Mouse (Mus musculus) forebrain, embryonic 12.5 days (tissue): ENCODE data around the gene Irak3. TPM values are rescaled to one million over a fixed set of nuclear protein-coding genes. Genes with fewer than 3 reads are reported as not detected.

Experiments
- ATAC-seq: fragments of 200-750 bp; cut with Nextera tagmentation; 2 replicates; pipeline ENCODE4 v1.8.0; 2017; ENCODE audit warnings: moderate TSS enrichment; ENCODE audit not compliant: low FRiP score
- H3K27ac ChIP-seq: fragments of 300-500 bp; sonication (generic); 2 replicates; pipeline ENCODE4 v1.5.1; 2016; ENCODE audit warnings: mild to moderate bottlenecking
- H3K27me3 ChIP-seq: fragments of 300-500 bp; sonication (generic); 2 replicates; pipeline ENCODE4 v1.6.1; 2016; ENCODE audit warnings: mild to moderate bottlenecking
- H3K36me3 ChIP-seq: fragments of 300-500 bp; sonication (generic); replicated peaks from 2 replicates; pipeline ENCODE4 v1.6.1; 2016; ENCODE audit warnings: mild to moderate bottlenecking
- H3K4me1 ChIP-seq: fragments of 300-500 bp; sonication (generic); 2 replicates; pipeline ENCODE4 v1.6.1; 2016
- H3K4me2 ChIP-seq: fragments of 300-500 bp; sonication (generic); 2 replicates; pipeline ENCODE4 v1.6.1; 2016; ENCODE audit warnings: mild to moderate bottlenecking, moderate library complexity
- H3K4me3 ChIP-seq: fragments of 300-500 bp; sonication (generic); replicated peaks from 2 replicates; pipeline ENCODE4 v1.5.1; 2016; ENCODE audit warnings: mild to moderate bottlenecking
- H3K9ac ChIP-seq: fragments of 300-500 bp; sonication (generic); 2 replicates; pipeline ENCODE4 v1.6.1; 2016; ENCODE audit warnings: mild to moderate bottlenecking
- H3K9me3 ChIP-seq: fragments of 300-500 bp; sonication (generic); 2 replicates; pipeline ENCODE4 v1.6.1; 2016
- WGBS: fragments of 180-500 bp; shearing (Covaris S2); methylation state at CpG from one replicate; pipeline ENCODE4 v1.1.7; 2016; 5-methylcytosine and 5-hydroxymethylcytosine counted together
- polyA plus RNA-seq: library from polyadenylated mRNA; unstranded; fragments of >200 nt; fragmentation: Nextera tagmentation; extraction: Ambion mirVana; gene quantifications from 2 replicates; pipeline ENCODE4 v1.2.1, GENCODE M21; 2016

Irak3 gene
- polyA plus RNA-seq, 1 experiment from 2014 or later: 0.51 TPM

DNA sequence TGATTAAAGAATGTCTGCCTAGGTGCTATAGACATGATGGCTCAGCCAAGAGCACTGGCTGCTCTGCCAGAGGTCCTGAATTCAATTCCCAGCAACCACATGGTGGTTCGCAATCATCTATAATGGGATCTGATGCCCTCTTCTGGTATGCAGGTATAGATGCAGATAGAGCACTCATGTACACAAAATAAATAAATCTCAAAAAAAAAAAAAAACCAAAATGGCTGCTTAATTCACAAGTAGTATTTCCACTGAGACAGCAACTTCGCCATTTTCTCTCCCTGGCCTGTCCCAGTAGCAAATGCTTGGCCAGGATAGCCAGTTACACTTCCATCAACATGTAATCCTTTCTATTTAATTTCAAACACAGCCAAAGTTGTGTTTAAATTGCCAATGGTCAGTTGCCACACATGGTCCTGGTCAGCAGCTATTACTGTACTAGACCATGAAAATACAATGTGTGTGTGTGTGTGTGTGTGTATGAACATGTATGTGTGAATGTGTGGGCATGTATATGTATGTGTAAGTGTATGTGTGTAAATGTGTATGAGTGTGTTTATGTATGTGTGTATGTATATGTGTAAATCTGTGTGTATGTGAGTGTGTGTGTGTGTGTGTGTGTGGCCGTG lies 90.1 kb downstream of the Irak3 start:
- Histone ChIP-seq H3K27ac (no peak overlapping the region), H3K9me3 (no peaks in the 10 kb centered on the region), H3K4me1 (peaks cover 5% of the 10 kb centered on the region; the same call in 1 of the 2 replicates), H3K4me3 (peak overlapping the region; percentile 61), H3K4me2 (peak overlapping the region; percentile 75), H3K36me3 (no peaks in the 10 kb centered on the region), H3K9ac (peak overlapping the region; percentile 64), H3K27me3 (peaks cover 5% of the 10 kb centered on the region; the same call in 1 of the 2 replicates)
- WGBS: 80% methylated on average over 3 of the region's 3 CpGs
- no peak for ATAC-seq

DNA sequence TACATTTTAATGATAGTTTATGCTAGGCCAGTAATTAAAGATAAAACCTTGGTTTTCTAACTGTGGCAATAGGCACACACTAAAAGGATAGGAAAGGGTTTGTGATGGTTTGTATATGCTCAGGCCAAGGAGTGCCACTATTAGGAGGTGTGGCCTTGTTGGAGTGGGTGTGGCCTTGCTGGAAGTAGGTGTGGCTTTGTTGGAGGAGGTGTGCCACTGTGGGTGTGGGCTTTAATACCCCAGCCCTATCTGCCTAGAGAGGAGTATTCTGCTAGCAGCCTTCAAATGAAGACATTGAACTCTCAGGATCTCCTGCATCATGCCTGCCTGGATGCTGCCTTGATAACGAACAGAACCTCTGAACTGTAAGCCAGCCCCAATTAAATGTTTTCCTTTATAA lies 101.1 kb downstream of the Irak3 start:
- H3K4me1 ChIP-seq: no peaks in the 10 kb centered on the region
- no peak overlapping the region for H3K4me3 ChIP-seq
- H3K27me3 ChIP-seq: no peaks in the 10 kb centered on the region
- H3K27ac ChIP-seq: no peak overlapping the region
- H3K9me3 ChIP-seq: no peaks in the 10 kb centered on the region
- H3K9ac ChIP-seq: no peak overlapping the region
- no peak for ATAC-seq
- H3K4me2 ChIP-seq: no peak overlapping the region
- WGBS: 89% methylated on average over 1 of the region's 1 CpGs
- peaks cover 41% of the 10 kb centered on the region; the same call in 1 of the 2 replicates for H3K36me3 ChIP-seq

DNA sequence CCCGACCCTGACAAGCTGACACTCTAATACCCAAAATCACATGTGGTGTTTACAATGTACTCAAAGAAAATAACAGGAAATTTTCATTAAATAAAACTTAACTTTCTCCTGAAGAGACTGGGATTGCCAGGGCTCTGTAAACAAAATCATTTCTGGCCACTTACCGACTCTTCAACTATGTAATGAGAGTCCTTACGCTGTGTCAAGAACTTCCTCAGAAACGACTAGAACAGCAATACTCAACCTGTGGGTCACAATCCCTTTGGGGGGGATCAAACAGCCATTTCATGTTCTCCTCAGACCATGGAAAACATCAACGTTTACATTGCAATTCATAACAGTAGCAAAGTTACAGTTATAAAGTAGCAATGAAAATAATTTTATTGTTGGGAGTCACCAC lies 104.4 kb downstream of the Irak3 start:
- WGBS: 89% methylated on average over 5 of the region's 5 CpGs
- H3K4me1 ChIP-seq: no peaks in the 10 kb centered on the region
- no peak overlapping the region for H3K4me2 ChIP-seq
- no peak overlapping the region for H3K9ac ChIP-seq
- no peaks in the 10 kb centered on the region for H3K9me3 ChIP-seq
- no peak overlapping the region for H3K4me3 ChIP-seq
- no peak overlapping the region for H3K27ac ChIP-seq
- ATAC-seq: no peak
- peaks cover 42% of the 10 kb centered on the region for H3K36me3 ChIP-seq
- H3K27me3 ChIP-seq: no peaks in the 10 kb centered on the region

DNA sequence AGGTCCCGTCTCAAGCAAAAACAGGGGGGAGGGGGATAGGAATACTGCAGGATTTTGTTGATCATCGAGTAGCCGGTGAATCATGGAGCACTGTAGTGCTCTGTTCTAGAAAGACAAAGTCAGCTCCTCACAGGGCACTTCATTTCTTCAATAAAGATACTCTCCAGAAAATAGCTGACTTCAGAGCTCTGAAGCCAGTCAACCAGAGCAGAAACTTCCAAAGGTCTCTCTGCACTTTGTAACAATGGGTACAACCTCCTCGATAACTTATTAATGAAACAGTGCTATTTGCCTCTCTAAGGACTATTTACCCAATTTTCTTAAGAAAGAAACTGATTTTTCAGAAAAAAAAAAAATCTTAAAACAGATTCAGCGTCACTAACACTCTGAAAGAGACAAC lies 106.2 kb downstream of the Irak3 start:
- Histone ChIP-seq H3K4me1 (no peaks in the 10 kb centered on the region), H3K9ac (no peak overlapping the region), H3K4me2 (no peak overlapping the region), H3K27me3 (no peaks in the 10 kb centered on the region), H3K36me3 (peaks cover 48% of the 10 kb centered on the region), H3K4me3 (no peak overlapping the region), H3K27ac (no peak overlapping the region), H3K9me3 (no peaks in the 10 kb centered on the region)
- no peak for ATAC-seq
- 97% methylated on average over 5 of the region's 5 CpGs for WGBS

DNA sequence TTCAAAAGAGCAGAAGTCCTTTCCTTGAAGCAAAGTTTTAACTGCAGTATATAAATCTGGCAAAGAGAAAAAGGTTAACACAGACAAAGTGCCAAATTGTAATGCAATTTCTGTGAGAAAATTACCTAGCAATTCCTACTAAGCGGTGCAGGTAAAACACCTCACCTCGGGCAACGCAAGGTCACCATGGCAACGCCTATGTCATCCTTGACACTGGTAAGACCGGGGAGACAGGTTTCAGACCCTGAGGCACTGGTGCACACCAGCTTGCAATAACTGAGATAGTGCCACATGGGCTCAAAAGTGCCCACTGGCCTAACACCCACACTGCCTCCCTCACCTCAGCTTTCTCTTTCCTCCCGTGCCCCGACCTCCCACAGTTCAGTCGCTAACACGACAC lies 106.8 kb downstream of the Irak3 start:
- H3K4me2 ChIP-seq: no peak overlapping the region
- WGBS: 95% methylated on average over 9 of the region's 9 CpGs
- no peak overlapping the region for H3K4me3 ChIP-seq
- ATAC-seq: no peak
- H3K27me3 ChIP-seq: no peaks in the 10 kb centered on the region
- no peaks in the 10 kb centered on the region for H3K4me1 ChIP-seq
- no peaks in the 10 kb centered on the region for H3K9me3 ChIP-seq
- H3K9ac ChIP-seq: no peak overlapping the region
- H3K27ac ChIP-seq: no peak overlapping the region
- peaks cover 48% of the 10 kb centered on the region for H3K36me3 ChIP-seq

DNA sequence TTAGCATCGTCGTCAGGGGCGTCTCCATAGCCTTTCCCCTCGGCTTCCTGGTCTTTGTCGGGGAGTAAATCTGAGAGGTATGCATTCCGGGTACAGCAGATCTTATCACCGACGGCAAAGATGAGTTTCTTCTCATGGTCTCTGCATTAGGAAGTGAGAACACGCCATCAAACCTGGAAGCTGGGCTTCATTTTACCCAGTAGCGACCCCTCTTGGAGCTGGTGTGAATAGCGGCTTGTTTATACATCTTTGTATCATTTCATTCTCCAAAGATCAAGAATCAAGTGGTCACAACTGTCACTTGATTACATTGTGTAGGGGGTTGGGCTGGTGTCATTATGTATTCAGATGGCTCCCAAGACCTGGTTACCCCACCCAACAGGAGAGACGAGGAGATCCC lies 109.4 kb downstream of the Irak3 start:
- peaks cover 58% of the 10 kb centered on the region for H3K36me3 ChIP-seq

More for the DNA sequence above, 109.4 kb downstream of the Irak3 start:
- no peak overlapping the region for H3K9ac ChIP-seq
- H3K4me3 ChIP-seq: no peak overlapping the region
- H3K4me1 ChIP-seq: no peaks in the 10 kb centered on the region
- no peak overlapping the region for H3K4me2 ChIP-seq
- H3K27ac ChIP-seq: no peak overlapping the region
- H3K27me3 ChIP-seq: no peaks in the 10 kb centered on the region
- no peak for ATAC-seq
- no peaks in the 10 kb centered on the region for H3K9me3 ChIP-seq
- 92% methylated on average over 12 of the region's 12 CpGs for WGBS

Other genes with a start within 250 kb of the Irak3 start
- 5.2 and 6.0 TPM in 2 replicates for gene Helb, start 89.1 kb downstream of the Irak3 start, polyA plus RNA-seq
- gene Tmbim4, start 540 bp downstream of the Irak3 start, polyA plus RNA-seq: 61.6 and 66.9 TPM in 2 replicates
- 53.2 and 56.4 TPM in 2 replicates for gene Llph, start 24.9 kb upstream of the Irak3 start, polyA plus RNA-seq